Mouse (Mus musculus) hindbrain, embryonic 15.5 days (tissue): ENCODE results near the gene Cdk19. TPM values are rescaled to one million over a fixed set of nuclear protein-coding genes. Genes with fewer than 3 reads are reported as not detected.
"Not testable (repeated sequence)": the region's sequence is repeated elsewhere in the genome, so short reads cannot be mapped to it uniquely, and the experiment has no call there.

Source experiments
- ATAC-seq: fragments of 200-750 bp; cut with Nextera tagmentation; 2 replicates; pipeline ENCODE4 v1.8.0; 2017; ENCODE audit warnings: low read depth, moderate number of reproducible peaks, moderate TSS enrichment; ENCODE audit not compliant: low FRiP score
- H3K27ac ChIP-seq: fragments of 300-500 bp; sonication (generic); replicated peaks from 2 replicates; pipeline ENCODE4 v1.5.1; 2015; ENCODE audit warnings: mild to moderate bottlenecking, inconsistent platforms
- H3K27me3 ChIP-seq: fragments of 300-500 bp; sonication (generic); 2 replicates; pipeline ENCODE4 v1.6.1; 2015; ENCODE audit warnings: control low read depth, inconsistent platforms
- H3K36me3 ChIP-seq: fragments of 300-500 bp; sonication (generic); 2 replicates; pipeline ENCODE4 v1.6.1; 2015; ENCODE audit warnings: control low read depth, inconsistent platforms
- H3K4me1 ChIP-seq: fragments of 300-500 bp; sonication (generic); replicated peaks from 2 replicates; pipeline ENCODE4 v1.6.1; 2015; ENCODE audit warnings: control low read depth, inconsistent platforms
- H3K4me2 ChIP-seq: fragments of 300-500 bp; sonication (generic); 2 replicates; pipeline ENCODE4 v1.6.1; 2015; ENCODE audit warnings: moderate library complexity, mild to moderate bottlenecking, inconsistent platforms
- H3K4me3 ChIP-seq: fragments of 300-500 bp; sonication (generic); 2 replicates; pipeline ENCODE4 v1.5.1; 2015; ENCODE audit warnings: mild to moderate bottlenecking, inconsistent platforms
- H3K9ac ChIP-seq: fragments of 300-500 bp; sonication (generic); 2 replicates; pipeline ENCODE4 v1.6.1; 2015; ENCODE audit warnings: inconsistent platforms
- H3K9me3 ChIP-seq: fragments of 300-500 bp; sonication (generic); 2 replicates; pipeline ENCODE4 v1.6.1; 2016; ENCODE audit warnings: control low read depth, inconsistent platforms
- WGBS: fragments of 180-500 bp; shearing (Covaris S2); methylation state at CpG from one replicate; pipeline ENCODE4 v1.1.7; 2015; 5-methylcytosine and 5-hydroxymethylcytosine counted together
- polyA plus RNA-seq: library from polyadenylated mRNA; unstranded; fragments of >200 nt; fragmentation: Nextera tagmentation; extraction: Ambion mirVana; gene quantifications from 2 replicates; pipeline ENCODE4 v1.2.1, GENCODE M21; 2015

Gene Cdk19
- polyA plus RNA-seq, 1 experiment from 2014 or later: 11.7 TPM

DNA sequence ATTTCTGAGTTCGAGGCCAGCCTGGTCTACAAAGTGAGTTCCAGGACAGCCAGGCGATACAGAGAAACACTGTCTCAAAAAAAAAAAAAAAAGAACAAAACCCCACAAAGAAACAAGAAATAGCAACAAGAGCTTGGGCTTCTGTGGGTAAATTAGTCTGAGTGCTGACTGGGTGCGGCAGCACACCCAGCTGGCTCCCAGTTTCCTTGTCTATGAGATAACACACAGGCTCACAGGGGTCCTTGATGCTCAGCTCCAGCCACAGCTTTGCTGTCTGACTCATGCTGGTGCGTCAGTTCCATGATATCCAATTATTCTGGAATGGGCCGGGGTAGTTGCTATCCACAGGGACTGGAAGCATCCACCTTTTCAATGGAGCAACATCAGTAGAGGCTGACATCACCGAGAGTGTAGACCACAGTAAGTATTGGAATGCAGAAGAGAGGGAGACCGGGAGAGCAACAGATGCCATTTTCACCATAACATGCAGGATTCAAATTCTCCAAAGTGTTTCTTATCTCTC lies 161.4 kb downstream of the Cdk19 start:
- Histone ChIP-seq H3K27ac (no peak overlapping the region), H3K36me3 (no peaks in the 10 kb centered on the region), H3K4me2 (no peak overlapping the region), H3K9ac (no peak overlapping the region), H3K4me1 (0 out of 2 replicates have a peak, but pooled peaks cover 5% of the 10 kb centered on the region), H3K9me3 (no peaks in the 10 kb centered on the region), H3K27me3 (no peaks in the 10 kb centered on the region), H3K4me3 (no peak overlapping the region)
- no peak for ATAC-seq
- WGBS: 94% methylated on average over 7 of the region's 7 CpGs

DNA sequence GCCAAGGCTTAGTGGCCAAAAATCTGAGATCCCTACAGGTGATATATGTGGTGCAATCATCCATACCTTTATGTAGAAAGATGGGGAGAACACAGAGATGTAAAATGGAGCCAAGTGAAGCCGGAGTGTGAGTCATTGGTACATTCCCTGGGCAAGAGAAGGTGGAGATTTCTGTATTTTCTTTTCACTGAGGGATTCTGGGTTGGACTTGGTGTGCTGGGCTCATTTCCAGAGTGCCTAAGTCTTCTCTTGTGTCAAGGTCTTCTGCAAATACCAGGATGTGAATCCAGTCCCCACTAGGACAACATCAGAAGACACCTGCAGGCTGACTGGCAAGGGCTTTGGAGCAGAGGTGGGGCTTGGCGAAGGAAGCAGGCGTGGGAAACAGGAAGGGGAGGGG lies 163.4 kb downstream of the Cdk19 start:
- ATAC-seq: no peak
- Histone ChIP-seq H3K4me2 (no peak overlapping the region), H3K9ac (no peak overlapping the region)

DNA sequence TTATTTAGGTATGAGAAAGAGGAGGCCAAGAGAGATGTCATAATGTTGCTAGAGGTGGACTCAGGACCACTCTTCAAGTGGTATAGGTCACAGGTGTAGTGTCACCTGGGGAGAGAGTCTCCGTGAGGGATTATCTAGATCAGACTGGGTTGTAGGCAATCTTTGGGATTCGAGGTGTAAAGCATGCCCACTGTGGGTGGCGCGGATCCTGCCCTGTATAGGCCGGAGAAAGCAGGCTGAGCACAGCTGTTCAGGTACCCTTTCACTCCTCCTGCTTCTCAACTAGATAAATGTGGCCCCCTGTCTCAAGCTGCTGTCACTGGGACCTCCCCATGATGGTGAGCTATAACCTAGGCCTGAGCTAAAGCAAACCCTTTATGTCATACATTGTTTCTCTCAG lies 171.0 kb downstream of the Cdk19 start:
- H3K27me3 ChIP-seq: no peaks in the 10 kb centered on the region
- WGBS: 95% methylated on average over 5 of the region's 5 CpGs
- no peaks in the 10 kb centered on the region for H3K9me3 ChIP-seq
- no peak overlapping the region for H3K9ac ChIP-seq
- H3K4me1 ChIP-seq: no peaks in the 10 kb centered on the region
- no peak overlapping the region for H3K4me3 ChIP-seq
- H3K36me3 ChIP-seq: no peaks in the 10 kb centered on the region
- H3K27ac ChIP-seq: no peak overlapping the region
- H3K4me2 ChIP-seq: no peak overlapping the region
- no peak for ATAC-seq

More for the DNA sequence above, 163.4 kb downstream of the Cdk19 start:
- H3K4me1 ChIP-seq: 0 out of 2 replicates have a peak, but pooled peaks cover 5% of the 10 kb centered on the region
- 83% methylated on average over 3 of the region's 3 CpGs for WGBS
- H3K36me3 ChIP-seq: no peaks in the 10 kb centered on the region
- no peak overlapping the region for H3K4me3 ChIP-seq
- no peaks in the 10 kb centered on the region for H3K27me3 ChIP-seq
- no peaks in the 10 kb centered on the region for H3K9me3 ChIP-seq
- no peak overlapping the region for H3K27ac ChIP-seq

DNA sequence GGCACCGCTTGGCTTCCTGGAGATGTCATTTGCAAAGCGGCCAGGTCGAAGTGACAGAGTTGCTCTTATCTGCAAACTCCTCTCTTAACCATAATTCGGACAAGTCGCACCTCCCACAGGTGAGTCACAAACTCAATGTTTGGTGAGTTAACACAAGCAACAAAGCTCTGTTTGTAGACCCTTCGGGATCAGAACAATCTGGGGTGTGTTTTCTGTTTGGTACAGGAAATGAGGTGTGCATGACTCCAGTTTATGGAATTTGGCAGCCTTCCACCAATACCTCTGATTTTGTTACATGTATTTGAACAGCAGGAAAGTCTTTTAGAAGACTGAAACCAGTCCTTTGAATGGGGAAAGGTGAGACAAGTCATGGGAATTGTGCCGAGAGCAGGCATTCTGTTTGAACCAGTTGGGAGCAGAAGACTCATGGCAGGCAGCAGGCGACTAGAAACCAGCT lies 171.9 kb downstream of the Cdk19 start:
- Histone ChIP-seq H3K9ac (no peak overlapping the region), H3K4me1 (no peaks in the 10 kb centered on the region), H3K36me3 (no peaks in the 10 kb centered on the region), H3K4me2 (no peak overlapping the region), H3K4me3 (no peak overlapping the region), H3K27me3 (no peaks in the 10 kb centered on the region), H3K27ac (no peak overlapping the region), H3K9me3 (no peaks in the 10 kb centered on the region)
- WGBS: 94% methylated on average over 8 of the region's 8 CpGs
- no peak for ATAC-seq

DNA sequence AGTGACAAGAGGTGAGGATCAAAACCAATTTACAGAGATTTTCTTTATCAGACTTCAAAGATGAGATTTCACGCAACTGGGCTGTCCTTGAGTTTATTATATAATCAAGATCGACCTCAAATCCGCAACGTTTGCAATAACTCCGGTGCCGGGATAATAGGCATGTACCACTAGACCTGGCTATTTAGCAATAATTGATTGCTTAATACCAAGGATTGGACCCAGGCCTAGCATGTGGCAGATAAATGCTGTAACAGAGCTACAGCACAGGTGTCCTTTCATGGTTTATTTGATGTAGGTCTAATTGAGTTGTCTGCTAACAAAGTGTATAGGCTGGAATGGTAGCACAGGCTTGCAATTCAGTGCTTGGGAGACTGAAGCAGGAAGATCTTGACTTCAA lies 172.8 kb downstream of the Cdk19 start:
- H3K4me2 ChIP-seq: no peak overlapping the region
- no peaks in the 10 kb centered on the region for H3K4me1 ChIP-seq
- H3K9ac ChIP-seq: no peak overlapping the region
- H3K4me3 ChIP-seq: no peak overlapping the region
- ATAC-seq: no peak
- no peak overlapping the region for H3K27ac ChIP-seq
- no peaks in the 10 kb centered on the region for H3K36me3 ChIP-seq
- no peaks in the 10 kb centered on the region for H3K27me3 ChIP-seq
- WGBS: 94% methylated on average over 6 of the region's 6 CpGs
- no peaks in the 10 kb centered on the region for H3K9me3 ChIP-seq

DNA sequence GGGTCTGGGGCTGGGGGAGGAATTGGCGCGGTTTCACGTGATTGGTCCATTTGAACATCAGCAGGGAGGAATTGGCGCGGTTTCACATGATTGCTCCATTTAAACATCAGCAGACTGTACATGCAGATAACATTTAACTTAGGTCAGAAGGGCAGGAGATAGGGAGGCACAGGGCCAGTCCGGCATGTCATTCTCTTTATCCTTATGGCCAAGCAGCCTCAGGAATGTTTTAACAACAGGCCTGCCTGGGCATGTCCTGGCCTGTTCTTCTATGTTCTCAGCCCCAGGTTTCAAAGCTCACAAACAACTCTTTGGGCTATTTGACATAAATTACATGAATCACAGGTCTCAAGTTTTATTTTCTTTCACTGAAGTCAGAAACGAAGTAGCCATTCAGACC lies 173.6 kb downstream of the Cdk19 start:
- not testable (repeated sequence) for H3K9me3 ChIP-seq, H3K4me2 ChIP-seq, H3K36me3 ChIP-seq, H3K4me1 ChIP-seq, ATAC-seq, H3K27me3 ChIP-seq, H3K9ac ChIP-seq, H3K27ac ChIP-seq, H3K4me3 ChIP-seq
- WGBS: 97% methylated on average over 7 of the region's 7 CpGs

DNA sequence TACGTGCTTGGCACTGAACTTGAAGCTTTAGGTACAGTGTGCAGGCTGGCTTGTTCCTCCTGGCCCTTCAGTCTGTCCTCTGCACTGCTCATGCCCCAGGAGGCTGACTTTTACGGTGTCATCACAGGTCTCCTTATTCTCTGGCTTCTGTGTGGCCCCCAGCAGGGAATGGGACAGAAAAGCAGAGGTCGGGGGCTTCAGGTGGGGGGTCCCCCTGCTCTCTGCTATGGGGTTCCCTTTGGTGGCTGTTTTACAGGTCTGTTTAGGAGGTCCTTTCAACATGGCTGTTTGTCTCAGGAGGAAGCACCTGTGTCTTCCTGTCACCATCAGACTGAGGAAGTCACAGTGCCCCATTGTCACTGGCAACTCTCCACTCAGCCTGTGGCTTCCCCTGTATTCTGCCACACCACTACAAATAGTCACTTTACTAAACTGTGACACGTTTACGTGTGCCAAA lies 175.9 kb downstream of the Cdk19 start:
- WGBS: 81% methylated on average over 5 of the region's 5 CpGs
- H3K4me3 ChIP-seq: no peak overlapping the region
- no peak overlapping the region for H3K27ac ChIP-seq
- no peak overlapping the region for H3K4me2 ChIP-seq
- H3K27me3 ChIP-seq: no peaks in the 10 kb centered on the region
- no peaks in the 10 kb centered on the region for H3K36me3 ChIP-seq
- no peak overlapping the region for H3K9ac ChIP-seq
- no peak for ATAC-seq
- 0 out of 2 replicates have a peak, but pooled peaks cover 4% of the 10 kb centered on the region for H3K4me1 ChIP-seq
- H3K9me3 ChIP-seq: no peaks in the 10 kb centered on the region

DNA sequence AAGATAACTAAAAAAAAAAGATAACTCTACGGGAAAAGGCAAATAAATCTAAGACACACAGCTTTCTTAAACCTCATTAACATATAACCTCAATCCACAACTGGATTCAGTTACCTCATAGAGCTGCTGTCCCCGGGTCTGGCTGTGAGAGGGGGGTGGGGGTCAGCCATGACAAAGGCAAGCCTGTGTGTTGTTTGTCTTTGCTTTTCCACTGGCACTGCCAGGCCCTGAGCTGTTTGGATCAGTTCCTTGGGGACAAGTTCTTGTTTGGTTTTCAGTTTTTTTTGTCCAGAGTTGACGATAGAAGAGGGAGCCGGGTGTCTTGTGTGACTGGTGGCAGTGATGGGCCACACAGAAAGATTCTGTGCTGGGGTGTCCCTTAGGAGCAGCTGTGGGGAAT lies 177.1 kb downstream of the Cdk19 start:
- no peaks in the 10 kb centered on the region for H3K27me3 ChIP-seq
- 23% methylated on average over 4 of the region's 4 CpGs for WGBS
- no peaks in the 10 kb centered on the region for H3K36me3 ChIP-seq
- peaks cover 10% of the 10 kb centered on the region for H3K4me1 ChIP-seq
- H3K4me3 ChIP-seq: no peak overlapping the region
- no peak overlapping the region for H3K27ac ChIP-seq
- ATAC-seq: no peak
- H3K9me3 ChIP-seq: no peaks in the 10 kb centered on the region
- no peak overlapping the region for H3K9ac ChIP-seq
- H3K4me2 ChIP-seq: no peak overlapping the region

DNA sequence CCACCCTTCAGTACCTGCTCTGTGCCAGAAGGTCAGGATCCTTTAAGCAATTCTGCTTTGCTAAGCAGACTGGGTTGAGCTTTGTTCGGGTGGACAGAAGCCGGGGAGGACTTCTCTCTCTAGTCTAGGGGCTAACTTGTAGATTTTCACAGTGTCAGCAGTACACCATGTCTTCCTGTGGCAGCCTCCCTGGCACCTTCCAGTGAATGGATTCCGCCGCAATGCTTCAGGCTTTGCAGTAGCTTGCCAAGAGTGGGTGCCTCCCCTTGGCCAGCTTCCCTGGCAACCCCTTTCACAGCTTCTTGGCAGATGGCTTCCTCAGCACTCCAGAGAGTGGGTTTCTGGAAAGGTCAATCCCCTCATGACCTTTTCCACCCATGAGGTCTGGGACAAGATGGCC lies 180.2 kb downstream of the Cdk19 start:
- Histone ChIP-seq H3K9ac (no peak overlapping the region), H3K9me3 (no peaks in the 10 kb centered on the region), H3K4me2 (no peak overlapping the region), H3K4me1 (peaks cover 19% of the 10 kb centered on the region), H3K36me3 (no peaks in the 10 kb centered on the region), H3K27ac (no peak overlapping the region), H3K27me3 (no peaks in the 10 kb centered on the region), H3K4me3 (no peak overlapping the region)
- WGBS: 53% methylated on average over 4 of the region's 4 CpGs
- ATAC-seq: peak; percentile 64

DNA sequence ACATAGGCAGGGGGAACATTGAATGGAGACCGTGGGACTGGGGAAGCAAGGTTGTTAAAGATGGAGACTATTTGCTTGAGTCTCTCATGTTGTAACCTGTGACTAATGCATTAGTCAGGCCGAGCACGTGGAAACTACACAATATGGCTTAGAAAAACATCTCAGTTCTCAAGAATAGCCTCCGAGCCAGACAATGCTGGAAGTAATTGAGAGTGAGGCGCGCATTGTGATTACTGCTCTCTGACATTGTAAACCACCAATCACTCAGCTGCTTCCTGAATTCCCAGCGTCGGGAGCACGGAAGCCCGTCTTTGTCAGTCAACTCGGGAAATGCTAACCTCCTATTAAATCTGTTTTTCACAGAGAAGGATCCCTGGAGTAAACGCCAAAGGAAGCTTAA lies 182.2 kb downstream of the Cdk19 start:
- no peaks in the 10 kb centered on the region for H3K27me3 ChIP-seq
- WGBS: 2% methylated on average over 12 of the region's 12 CpGs
- no peaks in the 10 kb centered on the region for H3K36me3 ChIP-seq
- no peak overlapping the region for H3K9ac ChIP-seq
- no peak overlapping the region for H3K4me3 ChIP-seq
- peak overlapping the region; percentile 37 for H3K4me2 ChIP-seq
- peak overlapping the region; percentile 67 for H3K27ac ChIP-seq
- ATAC-seq: peak; percentile 29; the same call in 1 of the 2 replicates
- H3K4me1 ChIP-seq: peaks cover 19% of the 10 kb centered on the region
- H3K9me3 ChIP-seq: no peaks in the 10 kb centered on the region

DNA sequence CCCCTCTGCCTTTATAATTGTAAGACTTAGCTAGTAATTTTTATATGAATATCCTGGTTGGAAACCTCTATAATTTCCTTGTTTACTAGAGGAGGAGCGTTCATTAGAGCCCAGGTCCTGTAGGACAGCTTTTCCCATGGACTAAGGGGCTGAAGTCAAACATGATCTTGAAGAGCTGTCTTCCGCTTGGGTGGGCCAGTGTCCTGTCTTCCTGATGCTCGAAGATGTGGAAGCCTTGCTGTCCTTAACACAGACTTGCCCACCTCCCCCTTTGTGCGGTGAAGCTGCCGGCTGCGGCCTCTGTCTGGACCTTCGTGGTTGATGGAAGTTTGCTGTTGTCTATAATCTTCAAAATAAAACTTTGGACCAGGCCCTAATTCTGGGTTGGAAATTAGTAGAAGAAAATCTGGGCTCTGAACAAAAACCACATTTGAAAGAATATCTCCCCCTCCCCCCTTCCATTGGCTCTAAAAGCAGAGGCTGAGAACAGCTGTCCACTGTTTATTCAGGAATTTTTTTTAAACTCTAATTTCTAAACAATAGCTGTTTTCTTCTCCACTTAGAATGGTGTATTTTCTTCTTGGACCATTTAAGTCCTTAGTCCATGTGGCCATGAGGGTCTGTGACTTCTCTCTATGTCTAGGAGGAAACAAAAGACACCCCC lies 184.1 kb downstream of the Cdk19 start:
- no peak overlapping the region for H3K4me3 ChIP-seq
- H3K9me3 ChIP-seq: no peaks in the 10 kb centered on the region
- H3K27me3 ChIP-seq: no peaks in the 10 kb centered on the region
- no peak overlapping the region for H3K27ac ChIP-seq
- no peak overlapping the region for H3K9ac ChIP-seq
- 59% methylated on average over 7 of the region's 7 CpGs for WGBS
- no peaks in the 10 kb centered on the region for H3K36me3 ChIP-seq
- peaks cover 19% of the 10 kb centered on the region for H3K4me1 ChIP-seq
- no peak overlapping the region for H3K4me2 ChIP-seq
- ATAC-seq: no peak

DNA sequence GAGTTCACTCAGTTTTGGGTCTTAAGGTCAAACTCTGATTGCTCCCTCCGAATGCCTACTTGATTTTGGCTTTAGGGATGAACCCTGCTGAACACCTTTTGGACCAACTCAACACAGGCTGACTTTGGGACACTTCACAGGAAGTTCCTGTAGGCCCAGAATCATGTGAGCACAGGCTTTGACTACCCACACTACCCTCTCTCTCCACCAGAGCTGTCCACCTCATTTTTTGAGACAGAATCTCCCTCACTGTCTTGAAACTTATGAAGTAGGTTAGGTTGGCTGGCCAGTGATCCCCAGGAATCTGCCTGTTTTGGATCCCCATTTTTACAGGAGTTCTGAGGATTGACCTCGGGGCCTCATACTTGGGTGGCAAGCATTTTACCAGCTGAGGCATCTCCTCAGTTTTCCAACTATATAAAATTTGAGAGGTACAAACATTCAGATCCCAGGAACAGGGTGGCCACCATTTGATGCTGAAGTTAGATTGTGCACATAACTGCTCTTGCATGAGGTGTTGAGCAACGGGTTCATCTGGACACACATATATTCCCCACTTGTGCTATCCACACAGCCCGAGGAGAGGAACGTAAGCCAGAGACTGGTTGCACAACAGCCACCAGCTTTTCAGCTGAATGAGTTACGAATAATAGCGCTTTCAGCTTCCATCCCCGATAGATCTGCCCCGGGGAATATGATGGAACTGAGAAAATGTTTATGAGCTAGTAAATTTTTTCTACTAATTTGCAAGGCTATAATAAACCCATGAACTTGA lies 184.9 kb downstream of the Cdk19 start:
- Histone ChIP-seq H3K36me3 (no peaks in the 10 kb centered on the region), H3K4me2 (no peak overlapping the region), H3K4me3 (no peak overlapping the region), H3K9ac (no peak overlapping the region), H3K27me3 (no peaks in the 10 kb centered on the region), H3K4me1 (peaks cover 19% of the 10 kb centered on the region), H3K27ac (no peak overlapping the region), H3K9me3 (no peaks in the 10 kb centered on the region)
- 65% methylated on average over 9 of the region's 9 CpGs for WGBS
- ATAC-seq: no peak
